Mouse (Mus musculus): ENCODE data around the gene 9330182O14Rik.

DNA sequence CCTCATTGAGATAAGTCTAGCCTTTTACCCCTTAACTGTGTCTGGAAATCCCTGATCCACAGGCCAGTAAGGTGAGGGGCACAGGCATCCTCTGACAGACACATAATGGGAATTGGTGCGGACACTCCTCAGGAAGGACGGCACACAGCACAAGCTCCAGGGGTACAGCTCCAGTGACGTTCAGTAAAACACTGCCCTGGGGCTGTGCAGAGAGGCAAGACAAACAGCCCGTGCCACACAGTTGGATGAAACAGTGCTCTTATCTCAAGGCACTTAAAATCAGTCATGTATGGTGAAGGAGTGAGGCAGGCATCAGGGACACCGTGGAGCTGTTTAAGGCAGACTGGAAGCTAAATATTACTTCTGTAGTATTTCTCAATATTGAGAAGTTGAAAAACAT lies 4.7 kb upstream of the 9330182O14Rik start:
- no peak for TF ChIP-seq CTCF (IDR thresholded peaks at IDR 0.05)
- no peak for TF ChIP-seq EP300 (IDR thresholded peaks at IDR 0.05)
